8 mouse cellular contexts compared by ENCODE assay signal in genomic region chr19:27425656-27426055, GRCm38 (mm10). TPM values are rescaled to one million over a fixed set of nuclear protein-coding genes. Genes with fewer than 3 reads are reported as not detected.
DNase-seq lines count a peak whose midpoint lies in the region; ATAC-seq and TF ChIP-seq lines count a peak whose summit lies in the region.

No protein-coding gene starts in this region.

- DNase-seq in frontal cortex, postnatal 36 days (ENCODE audit: low spot score in 2 of 2), result peak; percentile 43 to 59
- DNase-seq in ovary, postnatal 14 days (ENCODE audit: low spot score), result peak; percentile 48
- DNase-seq in ovary, postnatal 10 days (ENCODE audit: low spot score), result no peak
- DNase-seq in brain, embryonic 14.5 days (ENCODE audit: low read depth), result peak; percentile 67
- DNase-seq in heart, postnatal 4 days, result peak; percentile 66
- DNase-seq in lung, postnatal 14 days, result peak; percentile 66
- peak; percentile 26 to 38 for DNase-seq in urinary bladder, postnatal 36 days (ENCODE audit: low spot score in 2 of 2)

- ATAC-seq in frontal cortex, adult (ENCODE audit: low TSS enrichment), result no peak

- peak; percentile 64; the same call in 1 of the 2 replicates for TF ChIP-seq CTCF in brain, embryonic 14.5 days (IDR thresholded peaks at IDR 0.05; ENCODE audit: borderline replicate concordance, extremely low read depth, insufficient read depth, insufficient read length)

- no peak for TF ChIP-seq POLR2A in brain, embryonic 14.5 days (IDR thresholded peaks at IDR 0.05; ENCODE audit: borderline replicate concordance, extremely low read depth, insufficient read depth, insufficient read length, poor library complexity, severe bottlenecking)

RNA-seq across cellular contexts. Expression of gene Pum3, which starts 4.0 kb away (rescaled TPM):
- 27.6 and 33.1 TPM in 2 replicates for polyA plus RNA-seq in brain, embryonic 14.5 days (2012; rRNA removed)
- 10 to 100 TPM; 40.1 to 45.0 TPM for total RNA-seq in heart, postnatal 4 days (2021)
